Mouse (Mus musculus): Measurements from ENCODE around the gene Tgif1. TPM values are rescaled to one million over a fixed set of nuclear protein-coding genes. Genes with fewer than 3 reads are reported as not detected.

Tgif1 gene
- polyA plus RNA-seq, 1 experiment from 2014 or later = 35.8 TPM

GRCm38 (mm10) chr17:70881934-70882333 is 28.6 kb upstream of the Tgif1 start:
- H3K9ac ChIP-seq = no peak overlapping the region
- no peaks in the 10 kb centered on the region for H3K27me3 ChIP-seq (replicated peaks)
- no peaks in the 10 kb centered on the region for H3K4me1 ChIP-seq (replicated peaks)
- no peak overlapping the region for H3K4me2 ChIP-seq
- no peak for ATAC-seq (ENCODE audit: insufficient number of reproducible peaks, low FRiP score)
- no peak overlapping the region for H3K4me3 ChIP-seq
- no peaks in the 10 kb centered on the region for H3K9me3 ChIP-seq (replicated peaks)
- H3K36me3 ChIP-seq = no peaks in the 10 kb centered on the region
- WGBS = 75% methylated on average over 10 of the region's 10 CpGs
- no peak overlapping the region for H3K27ac ChIP-seq (ENCODE audit: poor library complexity, severe bottlenecking)

GRCm38 (mm10) chr17:70881194-70881593 is 27.8 kb upstream of the Tgif1 start:
- no peak overlapping the region for H3K27ac ChIP-seq (ENCODE audit: poor library complexity, severe bottlenecking)
- no peak overlapping the region for H3K9ac ChIP-seq
- ATAC-seq (ENCODE audit: insufficient number of reproducible peaks, low FRiP score) = no peak
- no peak overlapping the region for H3K4me2 ChIP-seq
- no peaks in the 10 kb centered on the region for H3K9me3 ChIP-seq (replicated peaks)
- no peaks in the 10 kb centered on the region for H3K4me1 ChIP-seq (replicated peaks)
- H3K27me3 ChIP-seq (replicated peaks) = no peaks in the 10 kb centered on the region
- 60% methylated on average over 7 of the region's 7 CpGs for WGBS
- H3K36me3 ChIP-seq = no peaks in the 10 kb centered on the region
- H3K4me3 ChIP-seq = no peak overlapping the region

- no peaks in the 10 kb centered on the region for H3K36me3 ChIP-seq
- H3K9me3 ChIP-seq (replicated peaks) = no peaks in the 10 kb centered on the region
- H3K4me3 ChIP-seq = no peak overlapping the region
- H3K9ac ChIP-seq = no peak overlapping the region
- no peaks in the 10 kb centered on the region for H3K27me3 ChIP-seq (replicated peaks)
- H3K4me1 ChIP-seq (replicated peaks) = 0 out of 2 replicates have a peak, but pooled peaks cover 5% of the 10 kb centered on the region
- no peak for ATAC-seq (ENCODE audit: insufficient number of reproducible peaks, low FRiP score)
- no peak overlapping the region for H3K4me2 ChIP-seq
- no peak overlapping the region for H3K27ac ChIP-seq (ENCODE audit: poor library complexity, severe bottlenecking)
Measured at GRCm38 (mm10) chr17:70878237-70878636, 24.9 kb upstream of the Tgif1 start.

GRCm38 (mm10) chr17:70873778-70874124 is 20.4 kb upstream of the Tgif1 start:
- Histone ChIP-seq H3K9ac (no peak overlapping the region), H3K27me3 (replicated peaks) (no peaks in the 10 kb centered on the region), H3K4me2 (peak overlapping the region; percentile 63), H3K9me3 (replicated peaks) (no peaks in the 10 kb centered on the region), H3K27ac (ENCODE audit: poor library complexity, severe bottlenecking) (no peak overlapping the region), H3K36me3 (no peaks in the 10 kb centered on the region), H3K4me3 (peak overlapping the region; percentile 33), H3K4me1 (replicated peaks) (0 out of 2 replicates have a peak, but pooled peaks cover 8% of the 10 kb centered on the region)
- WGBS = 44% methylated on average over 7 of the region's 7 CpGs
- ATAC-seq (ENCODE audit: insufficient number of reproducible peaks, low FRiP score) = no peak

GRCm38 (mm10) chr17:70872936-70873777 is 19.8 kb upstream of the Tgif1 start:
- no peaks in the 10 kb centered on the region for H3K36me3 ChIP-seq
- H3K9me3 ChIP-seq (replicated peaks) = no peaks in the 10 kb centered on the region
- peak overlapping the region; percentile 63 for H3K4me2 ChIP-seq
- H3K27me3 ChIP-seq (replicated peaks) = no peaks in the 10 kb centered on the region
- 30% methylated on average over 21 of the region's 21 CpGs for whole genome bisulfite sequencing
- H3K9ac ChIP-seq = 0 out of 2 replicates have a peak overlapping the region, but pooled peaks have one; percentile 14
- peak overlapping the region; percentile 33 for H3K4me3 ChIP-seq
- no peak for ATAC-seq (ENCODE audit: insufficient number of reproducible peaks, low FRiP score)
- no peak overlapping the region for H3K27ac ChIP-seq (ENCODE audit: poor library complexity, severe bottlenecking)
- H3K4me1 ChIP-seq (replicated peaks) = 0 out of 2 replicates have a peak, but pooled peaks cover 8% of the 10 kb centered on the region

GRCm38 (mm10) chr17:70872094-70872929 is 19.0 kb upstream of the Tgif1 start:
- no peak overlapping the region for H3K27ac ChIP-seq (ENCODE audit: poor library complexity, severe bottlenecking)
- H3K9ac ChIP-seq = no peak overlapping the region
- H3K4me2 ChIP-seq = peak overlapping the region; percentile 63

GRCm38 (mm10) chr17:70871676-70872075 is 18.3 kb upstream of the Tgif1 start:
- Histone ChIP-seq H3K4me1 (replicated peaks) (0 out of 2 replicates have a peak, but pooled peaks cover 8% of the 10 kb centered on the region), H3K4me2 (no peak overlapping the region), H3K9me3 (replicated peaks) (no peaks in the 10 kb centered on the region), H3K27ac (ENCODE audit: poor library complexity, severe bottlenecking) (no peak overlapping the region), H3K36me3 (no peaks in the 10 kb centered on the region), H3K9ac (no peak overlapping the region), H3K4me3 (no peak overlapping the region), H3K27me3 (replicated peaks) (no peaks in the 10 kb centered on the region)
- 56% methylated on average over 5 of the region's 5 CpGs for WGBS
- no peak for ATAC-seq (ENCODE audit: insufficient number of reproducible peaks, low FRiP score)

More at GRCm38 (mm10) chr17:70872094-70872929, 19.0 kb upstream of the Tgif1 start:
- H3K36me3 ChIP-seq = no peaks in the 10 kb centered on the region
- no peaks in the 10 kb centered on the region for H3K27me3 ChIP-seq (replicated peaks)
- no peaks in the 10 kb centered on the region for H3K9me3 ChIP-seq (replicated peaks)
- no peak overlapping the region for H3K4me3 ChIP-seq
- WGBS = 19% methylated on average over 14 of the region's 14 CpGs
- no peak for ATAC-seq (ENCODE audit: insufficient number of reproducible peaks, low FRiP score)
- H3K4me1 ChIP-seq (replicated peaks) = 0 out of 2 replicates have a peak, but pooled peaks cover 8% of the 10 kb centered on the region

- Histone ChIP-seq H3K4me3 (no peak overlapping the region), H3K9me3 (replicated peaks) (no peaks in the 10 kb centered on the region), H3K9ac (no peak overlapping the region), H3K27ac (ENCODE audit: poor library complexity, severe bottlenecking) (no peak overlapping the region), H3K27me3 (replicated peaks) (no peaks in the 10 kb centered on the region), H3K4me1 (replicated peaks) (0 out of 2 replicates have a peak, but pooled peaks cover 8% of the 10 kb centered on the region), H3K36me3 (no peaks in the 10 kb centered on the region), H3K4me2 (no peak overlapping the region)
- ATAC-seq (ENCODE audit: insufficient number of reproducible peaks, low FRiP score) = no peak
- 84% methylated on average over 4 of the region's 4 CpGs for WGBS
Measured at GRCm38 (mm10) chr17:70870581-70870980, 17.2 kb upstream of the Tgif1 start.

GRCm38 (mm10) chr17:70868577-70869229 is 15.4 kb upstream of the Tgif1 start:
- no peak overlapping the region for H3K9ac ChIP-seq
- no peaks in the 10 kb centered on the region for H3K36me3 ChIP-seq
- WGBS = 76% methylated on average over 5 of the region's 5 CpGs
- no peak for ATAC-seq (ENCODE audit: insufficient number of reproducible peaks, low FRiP score)
- no peaks in the 10 kb centered on the region for H3K9me3 ChIP-seq (replicated peaks)
- no peak overlapping the region for H3K27ac ChIP-seq (ENCODE audit: poor library complexity, severe bottlenecking)
- H3K27me3 ChIP-seq (replicated peaks) = no peaks in the 10 kb centered on the region
- H3K4me1 ChIP-seq (replicated peaks) = 0 out of 2 replicates have a peak, but pooled peaks cover 7% of the 10 kb centered on the region
- H3K4me3 ChIP-seq = no peak overlapping the region
- no peak overlapping the region for H3K4me2 ChIP-seq

GRCm38 (mm10) chr17:70866538-70867114 is 13.3 kb upstream of the Tgif1 start:
- Histone ChIP-seq H3K27me3 (replicated peaks) (no peaks in the 10 kb centered on the region), H3K36me3 (0 out of 2 replicates have a peak, but pooled peaks cover 5% of the 10 kb centered on the region), H3K4me2 (no peak overlapping the region), H3K4me3 (no peak overlapping the region), H3K9ac (no peak overlapping the region), H3K27ac (ENCODE audit: poor library complexity, severe bottlenecking) (no peak overlapping the region), H3K4me1 (replicated peaks) (no peaks in the 10 kb centered on the region), H3K9me3 (replicated peaks) (no peaks in the 10 kb centered on the region)
- WGBS = 80% methylated on average over 6 of the region's 6 CpGs
- ATAC-seq (ENCODE audit: insufficient number of reproducible peaks, low FRiP score) = no peak
